Mouse (Mus musculus) ES-E14 (cell line): ENCODE measurements at regions not wholly inside any gene's neighbourhood (a gene's known extent, or its start where the extent isn't known, plus 50 kb on each side); places are given as distances from the start of the nearest gene placed in this dataset.

ENCODE experiments used
- DNase-seq: peaks from one replicate; pipeline ENCODE4 v3.0.0-alpha.2; 2013; ENCODE audit warnings: low read depth, low spot score
- H3K27ac ChIP-seq: 2 replicates; pipeline ENCODE4 v1.5.1; 2012; ENCODE audit warnings: low read depth, mild to moderate bottlenecking, low read length, moderate library complexity, mixed read lengths; ENCODE audit not compliant: poor library complexity, insufficient read depth, severe bottlenecking
- H3K36me3 ChIP-seq: 2 replicates; pipeline ENCODE4 v1.6.1; 2012; ENCODE audit warnings: mild to moderate bottlenecking, low read length, moderate library complexity, mixed read lengths; ENCODE audit not compliant: control insufficient read depth, poor library complexity, insufficient read depth, severe bottlenecking
- H3K4me1 ChIP-seq, 2 experiments: fragments of 150-350 bp in 1 of 2; sonication (generic) in 1 of 2; 2 replicates each; pipeline ENCODE4 v1.6.1; 2012; ENCODE audit warnings: low read length in 2 of 2, mild to moderate bottlenecking in 1 of 2, mixed read lengths in 1 of 2; ENCODE audit not compliant: control insufficient read depth in 2 of 2, insufficient read depth in 2 of 2, poor library complexity in 1 of 2
- H3K4me3 ChIP-seq, 2 experiments: fragments of 150-350 bp in 1 of 2; sonication (generic) in 1 of 2; 2 replicates each; pipeline ENCODE4 v1.5.1; 2012; ENCODE audit warnings: low read length in 2 of 2, low read depth in 1 of 2, mild to moderate bottlenecking in 1 of 2, mixed read lengths in 1 of 2; ENCODE audit not compliant: insufficient read depth in 1 of 2, poor library complexity in 1 of 2, severe bottlenecking in 1 of 2
- H3K9ac ChIP-seq: 2 replicates; pipeline ENCODE4 v1.6.1; 2012; ENCODE audit warnings: low read depth, mild to moderate bottlenecking, low read length, mixed read lengths; ENCODE audit not compliant: poor library complexity, insufficient read depth, severe bottlenecking
- H3K9me3 ChIP-seq: fragments of 150-350 bp; sonication (generic); 2 replicates; pipeline ENCODE4 v1.6.1; 2012; ENCODE audit warnings: low read depth, mild to moderate bottlenecking, low read length; ENCODE audit not compliant: control insufficient read depth, insufficient read depth
- CHD2 ChIP-seq: IDR thresholded peaks from 2 replicates; pipeline ENCODE4 v1.6.1; 2014; ENCODE audit warnings: mild to moderate bottlenecking, low read depth, low read length, inconsistent platforms
- HCFC1 ChIP-seq: IDR thresholded peaks from 2 replicates; pipeline ENCODE4 v1.6.1; 2012; ENCODE audit warnings: low read length, inconsistent platforms, borderline replicate concordance; ENCODE audit not compliant: insufficient read depth
- MAFK ChIP-seq: IDR thresholded peaks from 2 replicates; pipeline ENCODE4 v1.6.1; 2014; ENCODE audit warnings: mild to moderate bottlenecking, low read depth, low read length, inconsistent platforms; ENCODE audit not compliant: insufficient read depth
- ZC3H11A ChIP-seq: IDR thresholded peaks from 2 replicates; pipeline ENCODE4 v1.6.1; 2012; ENCODE audit warnings: low read depth, mild to moderate bottlenecking, inconsistent platforms, low read length, borderline replicate concordance
- ZNF384 ChIP-seq: IDR thresholded peaks from 2 replicates; pipeline ENCODE4 v1.6.1; 2012; ENCODE audit warnings: low read depth, low read length, inconsistent platforms
- in situ Hi-C, 2 experiments: fragments of 600-800 bp; cut with MboI; formaldehyde crosslinking; loops; one replicate each; pipeline ENCODE4 v1.15.1; 2025; ENCODE audit warnings: low sequenced_read_pairs in 2 of 2, inconsistent platforms in 1 of 2; ENCODE audit not compliant: unreplicated experiment in 2 of 2

- Histone ChIP-seq H3K4me3 (no peak overlapping the region), H3K36me3 (no peaks in the 10 kb centered on the region), H3K9ac (no peak overlapping the region), H3K27ac (no peak overlapping the region), H3K9me3 (no peaks in the 10 kb centered on the region), H3K4me1 (no peaks in the 10 kb centered on the region)
- no peak for DNase-seq
- in situ Hi-C loops: no loop called here
- TF ChIP-seq ZC3H11A (no peak), MAFK (no peak), ZNF384 (no peak), HCFC1 (no peak), CHD2 (no peak)
Measured at GRCm38 (mm10) chr17:65082249-65082648, 246.4 kb upstream of the 4930583I09Rik start.

GRCm38 (mm10) chr17:65081779-65082086 lies 245.9 kb upstream of the 4930583I09Rik start:
- Histone ChIP-seq H3K4me1 (no peaks in the 10 kb centered on the region), H3K4me3 (no peak overlapping the region), H3K27ac (no peak overlapping the region), H3K9me3 (no peaks in the 10 kb centered on the region), H3K9ac (no peak overlapping the region), H3K36me3 (no peaks in the 10 kb centered on the region)
- no peak for DNase-seq
- in situ Hi-C loops: no loop called here
- TF ChIP-seq ZNF384: no peak
- TF ChIP-seq CHD2: no peak
- no peak for TF ChIP-seq MAFK
- TF ChIP-seq HCFC1: no peak
- TF ChIP-seq ZC3H11A: no peak

DNA sequence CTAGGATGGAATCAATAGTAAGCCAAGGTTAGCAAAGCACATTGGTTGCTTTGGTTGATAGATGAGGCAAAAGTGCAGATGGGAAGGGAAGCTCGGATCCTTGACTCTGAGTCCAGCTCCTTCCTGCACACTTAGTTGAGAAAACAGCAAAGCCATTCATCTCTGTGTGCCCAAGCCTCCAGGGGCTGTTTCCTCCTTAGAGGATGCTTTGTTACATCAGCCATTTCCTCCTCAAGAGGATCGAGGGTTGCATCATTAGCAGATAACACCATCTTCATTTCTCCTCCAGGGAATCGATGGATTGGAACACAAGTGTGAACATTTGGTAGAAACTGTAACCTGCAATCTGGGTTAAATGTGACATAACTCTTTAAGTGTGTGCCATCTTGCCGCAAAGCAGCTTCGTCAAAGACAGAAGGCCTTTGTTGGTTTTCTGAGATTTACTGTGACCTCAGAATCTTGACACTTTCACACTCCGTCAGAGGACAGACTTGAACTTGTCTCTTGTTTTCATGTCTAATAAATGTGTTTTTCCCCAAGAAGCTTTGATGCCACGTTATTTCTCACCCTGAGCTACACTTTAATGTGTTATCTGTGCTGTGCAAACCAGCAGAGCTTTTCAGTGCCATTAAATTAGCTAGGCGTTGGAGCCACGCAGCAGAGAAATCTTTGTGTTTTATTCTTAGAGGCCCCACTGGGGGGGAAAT lies 245.4 kb upstream of the 4930583I09Rik start:
- H3K36me3 ChIP-seq: no peaks in the 10 kb centered on the region
- TF ChIP-seq CHD2: no peak
- TF ChIP-seq MAFK: no peak
- TF ChIP-seq ZC3H11A: no peak
- TF ChIP-seq HCFC1: no peak
- no peaks in the 10 kb centered on the region for H3K9me3 ChIP-seq
- H3K9ac ChIP-seq: no peak overlapping the region
- no peak overlapping the region for H3K4me3 ChIP-seq
- H3K27ac ChIP-seq: no peak overlapping the region
- no peaks in the 10 kb centered on the region for H3K4me1 ChIP-seq
- no peak for DNase-seq
- in situ Hi-C loops: no loop called here

GRCm38 (mm10) chr17:65074878-65075277 lies 239.0 kb upstream of the 4930583I09Rik start:
- no peak for TF ChIP-seq ZNF384
- TF ChIP-seq MAFK: no peak
- TF ChIP-seq ZC3H11A: no peak
- Histone ChIP-seq H3K36me3 (no peaks in the 10 kb centered on the region), H3K9ac (no peak overlapping the region), H3K4me3 (no peak overlapping the region), H3K27ac (no peak overlapping the region), H3K9me3 (no peaks in the 10 kb centered on the region), H3K4me1 (no peaks in the 10 kb centered on the region)
- in situ Hi-C loops: loop anchor here in 1 of 2 experiments (10.0 kb wide), 1 partner anchor 250 kb away; no protein-coding TSS in a partner anchor
- no peak for DNase-seq

GRCm38 (mm10) chr17:65071114-65071513 lies 235.2 kb upstream of the 4930583I09Rik start:
- no peak overlapping the region for H3K4me3 ChIP-seq
- in situ Hi-C loops: loop anchor here in 1 of 2 experiments (10.0 kb wide), 1 partner anchor 254 kb away; no protein-coding TSS in a partner anchor
- DNase-seq: peak; percentile 56
- TF ChIP-seq CHD2: no peak
- no peak for TF ChIP-seq ZNF384
- TF ChIP-seq ZC3H11A: 0 out of 2 replicates have a peak, but pooled peaks have one; percentile 44
- no peaks in the 10 kb centered on the region for H3K36me3 ChIP-seq
- no peaks in the 10 kb centered on the region for H3K9me3 ChIP-seq
- no peak overlapping the region for H3K9ac ChIP-seq
- H3K27ac ChIP-seq: no peak overlapping the region
- no peaks in the 10 kb centered on the region for H3K4me1 ChIP-seq
